Mouse (Mus musculus): ENCODE data around the gene Ddx6. TPM values are rescaled to one million over a fixed set of nuclear protein-coding genes. Genes with fewer than 3 reads are reported as not detected.

Gene Ddx6
- polyA plus RNA-seq, 2 experiments: 18.5 to 42.0 TPM

DNA sequence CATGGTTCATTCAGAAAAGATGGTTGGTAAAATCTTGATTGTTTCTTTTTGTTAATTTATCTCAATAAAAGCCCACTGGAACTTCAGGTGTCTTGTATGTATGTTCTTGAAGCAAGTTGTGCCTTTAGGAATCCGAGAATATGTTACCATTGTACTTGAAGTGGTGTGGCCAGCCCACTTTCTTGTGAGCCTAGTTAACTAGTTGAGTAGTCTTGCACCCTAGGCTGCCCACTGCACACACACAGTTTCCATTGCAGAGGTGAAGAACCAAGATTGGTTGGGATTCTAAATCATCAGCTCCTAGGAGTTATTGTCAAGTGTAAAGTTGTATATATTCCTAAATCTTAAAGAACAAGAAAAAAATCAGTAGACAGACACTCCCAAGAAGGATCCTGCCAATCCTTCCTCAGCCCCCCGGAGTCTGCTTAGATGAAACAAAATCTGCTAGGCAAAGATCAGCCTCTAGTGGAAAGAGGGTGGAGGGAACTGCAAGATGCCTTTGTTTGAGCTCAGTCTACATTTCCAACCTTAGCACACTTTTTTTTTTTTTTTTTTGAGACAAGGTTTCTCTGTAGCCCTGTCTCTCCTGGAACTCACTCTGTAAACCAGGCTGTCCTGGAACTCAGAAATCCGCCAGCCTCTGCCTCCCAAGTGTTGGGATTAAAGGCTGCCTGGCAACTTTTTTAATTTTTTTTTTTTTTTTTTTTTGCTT lies 36.1 kb downstream of the Ddx6 start:
- DNase-seq (ENCODE audit: low spot score): no peak
- Histone ChIP-seq H3K9me3 (ENCODE audit: control insufficient read depth, low read length) (no peaks in the 10 kb centered on the region), H3K4me3 (replicated peaks; ENCODE audit: low read length) (no peak overlapping the region), H3K27ac (replicated peaks; ENCODE audit: low read depth, low read length) (no peak overlapping the region), H3K36me3 (ENCODE audit: control insufficient read depth, insufficient read depth, low read length) (peaks cover 31% of the 10 kb centered on the region), H3K4me1 (ENCODE audit: control insufficient read depth, insufficient read depth, low read length) (no peaks in the 10 kb centered on the region), H3K9ac (ENCODE audit: low read depth, low read length, severe bottlenecking) (no peak overlapping the region), H3K27me3 (ENCODE audit: control insufficient read depth, insufficient read depth, low read length) (no peaks in the 10 kb centered on the region), H3K4me2 (replicated peaks; ENCODE audit: low read depth, low read length, severe bottlenecking) (no peak overlapping the region)
- 90% methylated on average over 3 of the region's 3 CpGs for WGBS
- TF ChIP-seq POLR2A (IDR thresholded peaks at IDR 0.05; ENCODE audit: borderline replicate concordance, extremely low read depth, insufficient read depth, insufficient read length): no peak
- no peak for ATAC-seq (ENCODE audit: low FRiP score, low read depth)

DNA sequence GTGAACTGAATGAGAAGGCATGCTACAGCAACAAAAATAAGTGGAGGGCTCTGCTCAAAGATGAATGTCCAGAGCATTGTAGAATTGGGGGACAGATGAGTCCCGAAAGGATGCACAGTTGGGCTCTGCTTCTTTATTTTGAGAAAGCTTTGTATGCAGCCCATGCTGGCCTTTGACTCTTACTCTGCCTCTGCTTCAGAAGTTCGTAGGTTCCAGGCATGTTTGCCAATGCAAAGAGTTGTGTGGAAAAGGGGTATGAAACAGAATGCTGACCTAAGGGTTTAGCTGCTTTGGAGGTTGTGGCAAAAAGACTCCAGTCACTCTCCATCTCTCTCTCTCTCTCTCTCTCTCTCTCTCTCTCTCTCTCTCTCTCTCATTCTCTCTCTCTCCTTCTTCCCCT lies 36.9 kb downstream of the Ddx6 start:
- DNase-seq (ENCODE audit: low spot score): no peak
- H3K4me1 ChIP-seq (ENCODE audit: control insufficient read depth, insufficient read depth, low read length): no peaks in the 10 kb centered on the region
- no peak overlapping the region for H3K4me3 ChIP-seq (replicated peaks; ENCODE audit: low read length)
- WGBS: 79% methylated on average over 2 of the region's 2 CpGs
- H3K27me3 ChIP-seq (ENCODE audit: control insufficient read depth, insufficient read depth, low read length): no peaks in the 10 kb centered on the region
- H3K36me3 ChIP-seq (ENCODE audit: control insufficient read depth, insufficient read depth, low read length): peaks cover 23% of the 10 kb centered on the region
- no peak for ATAC-seq (ENCODE audit: low FRiP score, low read depth)
- H3K9me3 ChIP-seq (ENCODE audit: control insufficient read depth, low read length): no peaks in the 10 kb centered on the region
- TF ChIP-seq POLR2A (IDR thresholded peaks at IDR 0.05; ENCODE audit: borderline replicate concordance, extremely low read depth, insufficient read depth, insufficient read length): no peak
- no peak overlapping the region for H3K27ac ChIP-seq (replicated peaks; ENCODE audit: low read depth, low read length)
- H3K4me2 ChIP-seq (replicated peaks; ENCODE audit: low read depth, low read length, severe bottlenecking): no peak overlapping the region
- no peak overlapping the region for H3K9ac ChIP-seq (ENCODE audit: low read depth, low read length, severe bottlenecking)

DNA sequence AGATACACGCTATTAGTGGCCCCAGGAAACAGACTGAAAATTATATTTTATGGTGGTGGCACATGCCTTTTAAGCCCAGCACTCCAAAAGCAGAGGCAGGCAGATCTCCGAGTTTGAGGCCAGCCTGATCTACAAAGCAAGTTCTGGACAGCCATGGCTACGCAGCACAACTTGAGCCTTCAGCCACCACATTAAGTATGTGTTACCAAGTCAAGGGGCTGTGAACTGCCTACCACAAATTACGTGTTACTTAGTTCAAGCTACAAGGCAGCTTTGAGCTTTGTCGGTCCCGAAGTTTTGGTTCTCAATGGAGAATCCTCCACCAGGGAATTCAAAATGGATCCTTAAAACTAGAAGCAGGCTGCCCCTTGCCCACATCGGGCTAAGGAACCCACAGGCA lies 38.4 kb downstream of the Ddx6 start:
- Histone ChIP-seq H3K9me3 (ENCODE audit: control insufficient read depth, low read length) (no peaks in the 10 kb centered on the region), H3K4me2 (replicated peaks; ENCODE audit: low read depth, low read length, severe bottlenecking) (no peak overlapping the region), H3K27me3 (ENCODE audit: control insufficient read depth, insufficient read depth, low read length) (no peaks in the 10 kb centered on the region), H3K4me3 (replicated peaks; ENCODE audit: low read length) (no peak overlapping the region), H3K9ac (ENCODE audit: low read depth, low read length, severe bottlenecking) (no peak overlapping the region), H3K36me3 (ENCODE audit: control insufficient read depth, insufficient read depth, low read length) (peaks cover 8% of the 10 kb centered on the region), H3K4me1 (ENCODE audit: control insufficient read depth, insufficient read depth, low read length) (no peaks in the 10 kb centered on the region), H3K27ac (replicated peaks; ENCODE audit: low read depth, low read length) (no peak overlapping the region)
- ATAC-seq (ENCODE audit: low FRiP score, low read depth) (no peak), DNase-seq (ENCODE audit: low spot score) (no peak)
- TF ChIP-seq POLR2A (IDR thresholded peaks at IDR 0.05; ENCODE audit: borderline replicate concordance, extremely low read depth, insufficient read depth, insufficient read length): no peak
- WGBS: 94% methylated on average over 7 of the region's 7 CpGs

DNA sequence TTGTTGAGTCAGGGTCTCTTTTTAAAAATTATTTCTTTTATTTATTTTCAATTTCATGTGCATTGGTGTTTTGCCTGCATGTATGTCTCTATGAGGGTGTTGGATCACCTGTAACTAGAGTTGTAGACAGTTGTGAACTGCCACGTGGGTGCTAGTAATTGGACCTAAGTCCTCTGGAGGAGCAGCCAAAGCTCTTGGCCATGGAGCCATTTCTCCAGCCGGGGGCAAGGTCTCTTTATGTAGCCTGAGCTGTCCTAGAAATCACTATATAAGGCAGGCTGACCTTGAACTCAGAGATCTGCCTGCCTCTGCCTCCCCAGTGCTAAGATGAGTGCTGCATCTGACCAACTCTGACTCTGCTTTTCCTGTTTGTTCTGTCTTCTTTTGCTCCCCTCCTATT lies 39.5 kb downstream of the Ddx6 start:
- Histone ChIP-seq H3K36me3 (ENCODE audit: control insufficient read depth, insufficient read depth, low read length) (no peaks in the 10 kb centered on the region), H3K27ac (replicated peaks; ENCODE audit: low read depth, low read length) (no peak overlapping the region), H3K9ac (ENCODE audit: low read depth, low read length, severe bottlenecking) (no peak overlapping the region), H3K9me3 (ENCODE audit: control insufficient read depth, low read length) (no peaks in the 10 kb centered on the region), H3K4me3 (replicated peaks; ENCODE audit: low read length) (no peak overlapping the region), H3K27me3 (ENCODE audit: control insufficient read depth, insufficient read depth, low read length) (no peaks in the 10 kb centered on the region), H3K4me1 (ENCODE audit: control insufficient read depth, insufficient read depth, low read length) (no peaks in the 10 kb centered on the region), H3K4me2 (replicated peaks; ENCODE audit: low read depth, low read length, severe bottlenecking) (no peak overlapping the region)
- no peak for TF ChIP-seq POLR2A (IDR thresholded peaks at IDR 0.05; ENCODE audit: borderline replicate concordance, extremely low read depth, insufficient read depth, insufficient read length)
- ATAC-seq (ENCODE audit: low FRiP score, low read depth) (no peak), DNase-seq (ENCODE audit: low spot score) (no peak)
- 82% methylated on average over 2 of the region's 2 CpGs for WGBS

DNA sequence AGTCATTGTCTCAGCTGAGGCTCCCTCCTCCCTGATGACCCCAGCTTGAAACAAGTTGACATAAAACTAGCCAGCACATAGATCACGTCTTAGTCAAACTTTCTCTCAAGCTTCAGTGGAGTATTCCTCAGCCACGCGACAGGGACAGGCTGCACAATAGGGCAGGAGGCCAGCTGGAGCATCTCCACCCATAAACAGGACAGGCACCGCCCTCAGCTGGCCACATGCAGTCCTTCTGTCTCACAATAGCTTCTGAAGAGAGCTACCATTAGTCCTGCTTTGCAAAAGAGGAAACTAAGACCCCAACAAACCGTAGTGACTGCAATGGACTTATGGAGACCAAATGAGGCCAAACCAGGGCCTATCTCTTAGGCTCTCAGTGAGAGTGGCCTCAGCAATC lies 40.8 kb downstream of the Ddx6 start:
- no peak overlapping the region for H3K27ac ChIP-seq (replicated peaks; ENCODE audit: low read depth, low read length)
- H3K9ac ChIP-seq (ENCODE audit: low read depth, low read length, severe bottlenecking): no peak overlapping the region
- no peak overlapping the region for H3K4me3 ChIP-seq (replicated peaks; ENCODE audit: low read length)
- no peaks in the 10 kb centered on the region for H3K27me3 ChIP-seq (ENCODE audit: control insufficient read depth, insufficient read depth, low read length)
- H3K4me2 ChIP-seq (replicated peaks; ENCODE audit: low read depth, low read length, severe bottlenecking): no peak overlapping the region
- TF ChIP-seq POLR2A (IDR thresholded peaks at IDR 0.05; ENCODE audit: borderline replicate concordance, extremely low read depth, insufficient read depth, insufficient read length): no peak
- no peaks in the 10 kb centered on the region for H3K9me3 ChIP-seq (ENCODE audit: control insufficient read depth, low read length)
- DNase-seq (ENCODE audit: low spot score) (no peak), ATAC-seq (ENCODE audit: low FRiP score, low read depth) (no peak)
- WGBS: 85% methylated on average over 5 of the region's 5 CpGs
- no peaks in the 10 kb centered on the region for H3K4me1 ChIP-seq (ENCODE audit: control insufficient read depth, insufficient read depth, low read length)
- no peaks in the 10 kb centered on the region for H3K36me3 ChIP-seq (ENCODE audit: control insufficient read depth, insufficient read depth, low read length)

Data from limb, embryonic 14.5 days (tissue).